Mouse (Mus musculus) stomach, embryonic 16.5 days (tissue): Measurements from ENCODE around the gene Pld3. TPM values are rescaled to one million over a fixed set of nuclear protein-coding genes. Genes with fewer than 3 reads are reported as not detected.

Experiments
- ATAC-seq: fragments of 200-750 bp; cut with Nextera tagmentation; 2 replicates; pipeline ENCODE4 v1.8.0; 2017; ENCODE audit warnings: moderate number of reproducible peaks, moderate TSS enrichment; ENCODE audit not compliant: insufficient read depth, low FRiP score
- H3K27ac ChIP-seq: fragments of 300-500 bp; sonication (generic); 2 replicates; pipeline ENCODE4 v1.5.1; 2014; ENCODE audit warnings: low read length
- H3K27me3 ChIP-seq: fragments of 300-500 bp; sonication (generic); 2 replicates; pipeline ENCODE4 v1.6.1; 2014; ENCODE audit warnings: low read length, control low read depth, mixed read lengths; ENCODE audit not compliant: control insufficient read depth, insufficient read depth
- H3K36me3 ChIP-seq: fragments of 300-500 bp; sonication (generic); 2 replicates; pipeline ENCODE4 v1.6.1; 2014; ENCODE audit warnings: low read length; ENCODE audit not compliant: control insufficient read depth, insufficient read depth
- H3K4me1 ChIP-seq: fragments of 300-500 bp; sonication (generic); 2 replicates; pipeline ENCODE4 v1.6.1; 2014; ENCODE audit warnings: low read length, control low read depth, mixed read lengths; ENCODE audit not compliant: control insufficient read depth, insufficient read depth
- H3K4me2 ChIP-seq: fragments of 300-500 bp; sonication (generic); 2 replicates; pipeline ENCODE4 v1.6.1; 2014; ENCODE audit warnings: low read depth, low read length, mixed read lengths
- H3K4me3 ChIP-seq: fragments of 300-500 bp; sonication (generic); replicated peaks from 2 replicates; pipeline ENCODE4 v1.5.1; 2014; ENCODE audit warnings: mild to moderate bottlenecking, low read length
- H3K9ac ChIP-seq: fragments of 300-500 bp; sonication (generic); 2 replicates; pipeline ENCODE4 v1.6.1; 2014; ENCODE audit warnings: low read length
- H3K9me3 ChIP-seq: fragments of 300-500 bp; sonication (generic); replicated peaks from 2 replicates; pipeline ENCODE4 v1.6.1; 2016; ENCODE audit warnings: low read length, control low read depth; ENCODE audit not compliant: control insufficient read depth
- WGBS: fragments of 180-500 bp; shearing (Covaris S2); extraction: QIAGEN DNeasy Blood & Tissue Kit; methylation state at CpG from one replicate; pipeline ENCODE4 v1.1.7; 2014; 5-methylcytosine and 5-hydroxymethylcytosine counted together
- polyA plus RNA-seq: library from polyadenylated mRNA; unstranded; fragments of >200 nt; fragmentation: Nextera tagmentation; extraction: Ambion mirVana; gene quantifications from 2 replicates; pipeline ENCODE4 v1.2.1, GENCODE M21; 2015

The Pld3 gene
- polyA plus RNA-seq, 1 experiment from 2014 or later, result 93.5 TPM

DNA sequence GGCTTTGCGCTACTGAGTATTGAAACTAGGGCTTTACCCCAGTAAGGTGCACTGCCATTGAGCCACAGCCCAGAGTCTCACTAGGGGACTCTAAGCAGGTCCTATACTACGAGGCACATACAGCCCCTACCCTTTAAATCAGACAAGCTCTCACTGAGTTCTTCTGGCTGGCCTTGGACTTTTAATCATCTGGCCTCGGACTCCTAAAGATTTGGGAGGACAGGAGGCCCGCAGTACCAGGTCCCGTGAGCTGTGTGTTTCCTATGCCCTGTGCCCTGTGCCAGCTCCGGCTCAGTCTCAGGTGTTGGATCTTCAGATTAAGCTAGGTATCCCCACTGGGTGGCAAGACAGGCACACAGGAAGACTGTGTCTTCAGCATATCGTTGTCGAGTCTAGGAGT is 15.0 kb downstream of the Pld3 start:
- Histone ChIP-seq H3K27ac (no peak overlapping the region), H3K36me3 (0 out of 2 replicates have a peak, but pooled peaks cover 9% of the 10 kb centered on the region), H3K4me1 (peaks cover 9% of the 10 kb centered on the region), H3K27me3 (no peaks in the 10 kb centered on the region), H3K4me2 (no peak overlapping the region), H3K9ac (0 out of 2 replicates have a peak overlapping the region, but pooled peaks have one; percentile 16), H3K4me3 (no peak overlapping the region), H3K9me3 (no peaks in the 10 kb centered on the region)
- ATAC-seq, result no peak
- WGBS, result 88% methylated on average over 8 of the region's 8 CpGs

DNA sequence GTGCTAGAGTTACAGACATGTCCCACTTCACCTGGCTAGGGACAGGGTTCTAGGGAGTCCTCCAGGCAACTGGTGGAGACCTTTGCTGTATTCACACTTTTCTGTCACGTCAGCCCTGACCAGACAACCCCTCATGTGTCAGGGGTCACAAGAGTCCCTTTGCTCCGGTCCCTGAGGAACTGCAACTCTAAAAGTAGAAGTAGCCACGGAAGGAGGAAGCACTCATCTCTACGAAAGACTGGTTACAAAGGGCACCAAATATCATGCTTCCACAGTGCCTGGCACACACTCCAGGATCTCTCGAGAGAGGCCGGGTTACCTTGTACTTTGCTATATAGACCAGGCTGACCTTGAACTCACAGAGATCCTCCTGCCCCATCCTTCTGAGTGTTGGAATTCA is 16.4 kb downstream of the Pld3 start:
- ATAC-seq, result no peak
- Histone ChIP-seq H3K4me2 (no peak overlapping the region), H3K4me1 (peaks cover 2% of the 10 kb centered on the region; the same call in 1 of the 2 replicates), H3K27me3 (no peaks in the 10 kb centered on the region), H3K27ac (no peak overlapping the region), H3K36me3 (0 out of 2 replicates have a peak, but pooled peaks cover 13% of the 10 kb centered on the region), H3K9ac (no peak overlapping the region), H3K9me3 (no peaks in the 10 kb centered on the region), H3K4me3 (no peak overlapping the region)
- WGBS, result 89% methylated on average over 6 of the region's 6 CpGs

DNA sequence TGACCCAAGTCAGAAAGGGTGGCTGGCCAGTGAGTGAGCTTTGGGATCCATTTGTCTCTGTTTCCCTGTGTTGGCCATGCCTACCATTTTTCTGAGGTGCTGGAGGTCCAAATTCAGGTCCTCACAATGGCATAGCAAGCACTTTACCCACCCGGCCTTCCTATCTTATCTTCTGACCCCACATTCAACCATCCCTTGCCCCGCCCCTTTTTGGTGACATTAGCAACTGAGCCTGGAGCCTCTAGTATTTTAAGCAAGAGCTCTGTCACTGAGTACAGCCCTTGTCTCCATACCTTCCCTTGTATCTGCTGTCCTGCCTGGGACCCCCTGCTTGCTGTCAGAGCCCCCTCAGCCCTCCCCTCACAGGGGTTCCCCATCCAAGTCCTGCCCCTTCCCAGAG is 17.6 kb downstream of the Pld3 start:
- H3K9me3 ChIP-seq, result no peaks in the 10 kb centered on the region
- no peaks in the 10 kb centered on the region for H3K4me1 ChIP-seq
- 0 out of 2 replicates have a peak, but pooled peaks cover 13% of the 10 kb centered on the region for H3K36me3 ChIP-seq
- H3K27ac ChIP-seq, result no peak overlapping the region
- no peak for ATAC-seq
- H3K9ac ChIP-seq, result no peak overlapping the region
- H3K4me3 ChIP-seq, result no peak overlapping the region
- WGBS, result 70% methylated on average over 2 of the region's 2 CpGs
- H3K4me2 ChIP-seq, result no peak overlapping the region
- no peaks in the 10 kb centered on the region for H3K27me3 ChIP-seq

DNA sequence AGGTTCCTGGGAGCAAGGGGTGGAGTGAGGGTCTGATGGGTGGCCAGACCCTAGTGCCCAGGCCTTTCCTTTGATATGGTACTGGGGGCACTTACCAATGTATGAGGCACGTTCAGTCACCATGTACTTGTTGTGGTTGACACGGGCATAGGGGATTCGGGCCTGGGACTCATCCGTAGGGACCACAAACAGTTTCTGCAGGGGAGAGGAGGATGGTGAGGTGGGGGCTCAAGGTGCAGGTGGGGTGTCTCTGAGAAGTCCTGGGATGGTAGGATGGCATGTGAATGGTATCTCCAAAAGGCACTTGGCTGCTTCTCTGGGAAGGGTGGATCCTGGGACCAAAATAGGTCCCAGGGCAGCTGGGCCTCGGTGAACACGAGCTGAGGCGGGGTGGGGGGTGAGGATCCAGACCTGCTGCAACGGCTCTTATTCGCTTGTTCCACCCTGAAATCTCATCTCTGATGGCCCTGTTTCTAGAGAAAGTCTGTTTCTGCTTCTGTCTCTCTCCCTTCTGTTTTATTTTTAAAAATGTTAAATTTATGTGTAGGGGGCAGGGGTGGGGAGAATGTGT is 20.5 kb downstream of the Pld3 start:
- ATAC-seq, result no peak
- Histone ChIP-seq H3K27ac (no peak overlapping the region), H3K9me3 (no peaks in the 10 kb centered on the region), H3K4me2 (no peak overlapping the region), H3K9ac (no peak overlapping the region), H3K36me3 (0 out of 2 replicates have a peak, but pooled peaks cover 13% of the 10 kb centered on the region), H3K4me3 (no peak overlapping the region), H3K27me3 (no peaks in the 10 kb centered on the region), H3K4me1 (no peaks in the 10 kb centered on the region)
- 88% methylated on average over 9 of the region's 9 CpGs for WGBS

DNA sequence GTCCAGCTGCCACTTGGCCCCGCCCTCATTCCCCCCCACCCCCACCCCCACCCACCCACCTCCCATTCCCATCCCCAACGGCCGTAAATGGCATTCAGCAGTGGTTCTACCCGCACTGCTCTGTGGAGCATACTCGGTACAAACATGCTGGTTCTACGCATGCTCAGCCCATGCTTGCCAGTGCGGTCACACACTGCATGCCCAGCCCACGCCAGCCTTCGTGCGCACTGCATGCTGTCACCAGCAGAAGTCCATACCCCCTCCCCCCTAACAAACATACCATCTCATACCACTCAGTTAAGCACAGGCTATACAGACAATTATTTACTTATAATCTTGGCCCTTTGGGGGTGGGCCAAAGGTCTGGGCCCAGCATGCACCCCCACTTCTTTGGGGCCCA is 21.3 kb downstream of the Pld3 start:
- Histone ChIP-seq H3K9me3 (no peaks in the 10 kb centered on the region), H3K4me2 (no peak overlapping the region), H3K9ac (no peak overlapping the region), H3K27ac (no peak overlapping the region), H3K36me3 (0 out of 2 replicates have a peak, but pooled peaks cover 13% of the 10 kb centered on the region), H3K4me3 (no peak overlapping the region), H3K4me1 (no peaks in the 10 kb centered on the region), H3K27me3 (no peaks in the 10 kb centered on the region)
- ATAC-seq, result no peak
- WGBS, result 83% methylated on average over 10 of the region's 10 CpGs

DNA sequence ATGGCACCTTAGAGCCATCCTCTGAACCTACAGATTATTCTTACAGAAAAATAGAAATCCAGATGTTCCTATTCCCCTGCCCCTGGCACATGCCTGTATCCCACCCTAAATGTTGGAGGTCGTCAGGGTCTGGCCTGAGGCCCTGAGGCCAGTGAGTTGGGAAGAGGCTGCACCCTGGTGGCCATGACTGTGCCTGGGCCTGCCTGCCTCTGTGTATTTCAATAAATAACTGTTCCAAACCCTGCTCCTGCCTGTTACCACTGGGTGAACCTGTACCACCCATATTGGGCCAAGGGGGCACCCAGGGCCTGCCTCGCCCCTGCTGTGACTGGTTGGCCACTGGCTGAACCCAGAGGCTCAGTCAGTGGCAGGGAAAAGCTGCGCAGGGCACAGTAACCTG is 22.1 kb downstream of the Pld3 start:
- Histone ChIP-seq H3K4me2 (no peak overlapping the region), H3K4me1 (no peaks in the 10 kb centered on the region), H3K4me3 (no peak overlapping the region), H3K27me3 (no peaks in the 10 kb centered on the region), H3K36me3 (0 out of 2 replicates have a peak, but pooled peaks cover 8% of the 10 kb centered on the region), H3K9me3 (no peaks in the 10 kb centered on the region), H3K9ac (no peak overlapping the region), H3K27ac (no peak overlapping the region)
- no peak for ATAC-seq
- WGBS, result 83% methylated on average over 3 of the region's 3 CpGs

DNA sequence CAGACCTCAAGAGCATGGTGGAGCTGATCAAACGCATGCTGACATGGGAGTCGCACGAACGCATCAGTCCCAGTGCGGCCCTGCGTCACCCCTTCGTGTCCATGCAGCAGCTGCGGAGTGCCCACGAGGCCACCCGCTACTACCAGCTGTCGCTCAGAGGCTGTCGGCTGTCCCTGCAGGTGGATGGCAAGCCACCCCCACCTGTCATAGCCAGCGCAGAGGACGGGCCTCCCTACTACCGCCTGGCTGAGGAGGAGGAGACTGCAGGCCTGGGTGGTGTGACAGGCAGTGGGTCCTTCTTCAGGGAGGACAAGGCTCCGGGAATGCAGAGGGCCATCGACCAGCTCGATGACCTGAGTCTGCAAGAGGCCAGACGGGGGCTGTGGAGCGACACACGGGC is 23.9 kb downstream of the Pld3 start:
- Histone ChIP-seq H3K4me2 (no peak overlapping the region), H3K27ac (no peak overlapping the region), H3K9ac (no peak overlapping the region), H3K27me3 (no peaks in the 10 kb centered on the region), H3K9me3 (no peaks in the 10 kb centered on the region), H3K4me3 (no peak overlapping the region), H3K4me1 (no peaks in the 10 kb centered on the region), H3K36me3 (0 out of 2 replicates have a peak, but pooled peaks cover 3% of the 10 kb centered on the region)
- WGBS, result 83% methylated on average over 21 of the region's 21 CpGs
- ATAC-seq, result no peak

DNA sequence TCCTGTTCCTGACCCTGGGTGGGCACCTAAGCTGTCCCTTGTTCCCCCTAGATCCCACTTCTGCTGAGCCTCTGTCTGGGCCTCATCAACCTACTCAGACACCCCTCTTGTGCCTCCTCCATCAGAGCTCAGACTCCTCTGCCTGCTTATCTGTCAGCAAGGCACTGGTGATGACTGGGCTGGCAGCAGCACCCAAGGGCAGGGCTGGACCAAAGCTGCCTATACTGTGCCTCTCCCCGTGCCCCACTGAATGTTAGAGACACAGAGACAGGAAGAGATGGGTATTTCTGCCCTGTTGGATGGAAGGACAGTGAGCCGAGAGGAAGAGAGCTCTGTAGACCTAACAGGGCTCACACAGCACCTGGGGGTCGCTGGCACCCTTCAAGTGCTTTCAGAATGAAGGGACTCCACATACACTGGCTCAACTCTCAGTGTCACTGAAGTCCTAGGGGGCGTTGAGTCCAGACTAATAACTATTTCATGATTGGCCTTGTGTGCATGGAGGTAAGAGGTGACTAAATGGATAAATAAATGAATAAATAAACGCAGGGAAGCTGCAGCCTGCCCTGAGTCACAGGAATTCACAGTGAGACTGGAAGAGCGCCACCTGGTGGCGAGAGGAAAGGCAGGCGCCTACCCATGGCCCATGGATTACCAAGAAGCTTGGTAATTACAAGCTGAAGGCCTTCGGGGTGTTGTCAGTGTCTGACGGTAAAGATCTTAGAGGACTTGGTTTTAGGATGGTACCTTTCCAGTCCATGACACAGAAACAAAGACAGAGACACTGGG is 26.8 kb downstream of the Pld3 start:
- Histone ChIP-seq H3K27me3 (no peaks in the 10 kb centered on the region), H3K4me3 (no peak overlapping the region), H3K4me1 (no peaks in the 10 kb centered on the region), H3K36me3 (no peaks in the 10 kb centered on the region), H3K27ac (no peak overlapping the region), H3K4me2 (no peak overlapping the region), H3K9me3 (no peaks in the 10 kb centered on the region), H3K9ac (no peak overlapping the region)
- peak; percentile 79; the same call in 1 of the 2 replicates for ATAC-seq
- 20% methylated on average over 10 of the region's 10 CpGs for WGBS

DNA sequence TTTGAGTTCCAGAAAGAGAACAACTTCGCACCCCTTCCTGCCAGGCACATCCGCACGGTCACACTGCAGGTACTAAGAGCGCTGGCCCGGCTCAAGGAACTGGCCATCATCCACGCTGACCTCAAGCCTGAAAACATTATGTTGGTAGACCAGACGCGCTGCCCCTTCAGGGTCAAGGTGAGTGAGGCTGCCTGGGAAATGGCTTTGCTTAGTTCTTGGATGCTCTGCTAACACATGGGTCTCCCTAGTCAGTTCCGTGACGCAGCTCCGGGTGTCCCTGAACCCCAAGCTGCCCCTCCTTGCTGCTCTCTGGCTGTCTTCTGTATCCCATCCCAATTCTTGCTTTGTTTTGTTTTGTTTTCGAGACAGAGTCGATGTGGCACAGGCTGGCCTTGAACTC is 29.2 kb downstream of the Pld3 start:
- no peak overlapping the region for H3K9ac ChIP-seq
- no peak overlapping the region for H3K4me2 ChIP-seq
- WGBS, result 91% methylated on average over 13 of the region's 13 CpGs
- no peaks in the 10 kb centered on the region for H3K36me3 ChIP-seq
- H3K27ac ChIP-seq, result no peak overlapping the region
- no peak overlapping the region for H3K4me3 ChIP-seq
- H3K27me3 ChIP-seq, result no peaks in the 10 kb centered on the region
- no peak for ATAC-seq
- no peaks in the 10 kb centered on the region for H3K4me1 ChIP-seq
- H3K9me3 ChIP-seq, result 0 out of 2 replicates have a peak, but pooled peaks cover 5% of the 10 kb centered on the region
